In the genomic region with DNA sequence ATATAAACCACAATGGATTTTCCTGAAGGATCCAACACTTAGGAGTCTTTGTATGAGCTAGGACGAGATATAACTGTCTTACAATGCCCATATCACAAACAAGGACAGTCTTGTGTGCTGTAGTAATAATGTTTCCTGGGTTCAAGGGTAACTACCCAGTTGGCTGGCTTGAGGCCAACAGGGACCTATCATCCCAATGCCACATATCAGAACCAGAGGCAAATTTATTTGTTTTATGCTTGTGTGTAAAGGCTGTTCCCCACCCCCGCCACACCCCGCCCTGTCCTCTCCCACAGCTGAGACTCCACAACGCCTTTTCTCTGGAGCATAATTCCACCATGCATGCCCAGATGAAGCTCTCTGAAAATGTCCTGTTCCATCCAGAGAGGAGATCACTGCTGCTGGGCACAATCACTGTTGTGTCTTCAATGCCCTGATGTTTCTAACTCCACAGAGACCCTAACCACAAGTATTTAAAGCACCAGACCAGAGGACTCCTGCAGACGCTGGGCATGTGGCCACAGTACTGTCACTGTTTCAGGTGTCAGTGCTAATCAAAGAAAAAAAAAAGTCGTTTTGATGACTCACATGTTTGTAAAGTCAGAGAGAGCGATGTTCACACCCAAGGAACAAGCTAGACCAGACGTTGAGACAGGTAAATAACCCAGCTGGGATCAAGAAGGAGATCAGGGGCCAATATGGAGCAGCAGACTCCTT, we compare ENCODE assay signal across 18 mouse cellular contexts. TPM values are rescaled to one million over a fixed set of nuclear protein-coding genes. Genes with fewer than 3 reads are reported as not detected.
A peak's percentile ranks its signal among the peaks of the same experiment; 100 is the strongest.
DNase-seq lines count a peak whose midpoint lies in the region; ATAC-seq and TF ChIP-seq lines count a peak whose summit lies in the region.
"Had no signal": no experiment of that assay in that cellular context is flagged by ENCODE, and none has a peak within 500 bp of the region (broad histone marks: within the 10 kb centered on the region; RNA-seq: fewer than 3 reads in every experiment).

No protein-coding gene starts in this region.

- no peak for TF ChIP-seq CTCF in heart, adult 2 months (IDR thresholded peaks at IDR 0.05)

- H3K9ac ChIP-seq in heart, embryonic 13.5 days = peak overlapping the region; percentile 94; the same call in 1 of the 2 replicates
- H3K9ac ChIP-seq in heart, adult 2 months (ENCODE audit: low read depth, low read length) = no peak overlapping the region

- DNase-seq in heart, adult 2 months = no peak
- peak; percentile 33 for DNase-seq in ovary, adult 18-20 months (ENCODE audit: low spot score)
- DNase-seq in ovary, postnatal 10 days (ENCODE audit: low spot score) = no peak
- DNase-seq in gastrocnemius, postnatal 10 days = no peak
- no peak for DNase-seq in embryo, embryonic 10.5 days (ENCODE audit: low spot score)
- no peak for DNase-seq in frontal cortex, postnatal 14 days (ENCODE audit: low spot score in 2 of 2)
- DNase-seq: B cell, adult 2 months; kidney, postnatal 25 days; liver, postnatal 0 days; right cerebral cortex, postnatal 14 days had no signal

- H3K4me3 ChIP-seq in heart, embryonic 13.5 days = no peak overlapping the region
- no peak overlapping the region for H3K4me3 ChIP-seq in heart, adult 2 months
- H3K4me3 ChIP-seq in myocyte = peak overlapping the region; percentile 56

- H3ac ChIP-seq in myocyte (ENCODE audit: control insufficient read depth, insufficient read length) = no peak overlapping the region

- peaks cover 20% of the 10 kb centered on the region for H3K36me3 ChIP-seq in heart, embryonic 13.5 days
- H3K36me3 ChIP-seq in heart, adult 2 months (ENCODE audit: control insufficient read depth, insufficient read depth, low read length) = no peaks in the 10 kb centered on the region; the same call in 1 of the 2 replicates
- H3K36me3 ChIP-seq in myocyte (ENCODE audit: control insufficient read depth, insufficient read depth) = no peaks in the 10 kb centered on the region

- no peaks in the 10 kb centered on the region for H3K9me3 ChIP-seq in heart, embryonic 13.5 days
- H3K9me3 ChIP-seq: forebrain, embryonic 10.5 days; G1E had no signal

- no peak for ATAC-seq in heart, embryonic 13.5 days (ENCODE audit: extremely low read depth, insufficient number of reproducible peaks, low FRiP score, low TSS enrichment)
- ATAC-seq: liver, postnatal 0 days had no signal

- H3K4me2 ChIP-seq in heart, embryonic 13.5 days = no peak overlapping the region
- H3K4me2 ChIP-seq in myocyte (ENCODE audit: low read depth) = peak overlapping the region; percentile 73

- no peak overlapping the region for H3K27ac ChIP-seq in heart, embryonic 13.5 days (replicated peaks)
- H3K27ac ChIP-seq in heart, adult 2 months = no peak overlapping the region
- H3K27ac ChIP-seq: forebrain, embryonic 10.5 days had no signal

- H3K27me3 ChIP-seq in heart, embryonic 13.5 days (replicated peaks) = no peaks in the 10 kb centered on the region
- H3K27me3 ChIP-seq in heart, adult 2 months (ENCODE audit: control insufficient read depth, insufficient read depth, low read length) = no peaks in the 10 kb centered on the region
- H3K27me3 ChIP-seq in myocyte (ENCODE audit: control insufficient read depth, insufficient read depth, insufficient read length) = no peaks in the 10 kb centered on the region

- intact Hi-C loops in heart, adult 2 months (cut with DNase I) = no loop called here

- no peak for TF ChIP-seq POLR2A in heart, adult 2 months (IDR thresholded peaks at IDR 0.05; ENCODE audit: insufficient read depth, low read depth, low read length)
- TF ChIP-seq POLR2A in myocyte (IDR thresholded peaks at IDR 0.05; ENCODE audit: insufficient read length, low read depth) = no peak

- WGBS in heart, embryonic 13.5 days = 75% methylated on average over 8 of the region's 8 CpGs
- 62% methylated on average over 8 of the region's 8 CpGs for WGBS in heart, adult 2 months

- H3K79me2 ChIP-seq in heart, adult 2 months (replicated peaks; ENCODE audit: control insufficient read depth, insufficient read depth, low read length) = peaks cover 10% of the 10 kb centered on the region
- peaks cover 53% of the 10 kb centered on the region for H3K79me2 ChIP-seq in myocyte (ENCODE audit: control insufficient read depth, insufficient read depth)

- H3K4me1 ChIP-seq in heart, embryonic 13.5 days = peaks cover 56% of the 10 kb centered on the region
- H3K4me1 ChIP-seq in heart, adult 2 months (ENCODE audit: control insufficient read depth, insufficient read depth, low read length) = peaks cover 24% of the 10 kb centered on the region

- TF ChIP-seq EP300 in heart, adult 2 months (IDR thresholded peaks at IDR 0.05; ENCODE audit: insufficient read depth, low read depth, low read length) = no peak

TF ChIP-seq in myocyte, 11 proteins besides CTCF, POLR2A, EP300 and RAD21:
- TF ChIP-seq TCF12 (IDR thresholded peaks at IDR 0.05; ENCODE audit: insufficient read depth, poor library complexity, severe bottlenecking) (peak; percentile 17), MYOD1 (IDR thresholded peaks at IDR 0.05; ENCODE audit: control insufficient read depth in 1 of 3, insufficient read length in 2 of 3, low read depth in 2 of 3) (peak in 2 of 3 experiments; percentile 37 to 64), MYOG (IDR thresholded peaks at IDR 0.05; ENCODE audit: control insufficient read depth in 1 of 3, insufficient read depth in 1 of 3, insufficient read length in 2 of 3, low read depth in 2 of 3) (no peak)

RNA-seq across cellular contexts. Expression of gene Rab40c, which starts 2.4 kb away (rescaled TPM):
- 16.1 and 16.4 TPM in 2 replicates for polyA plus RNA-seq in heart, embryonic 13.5 days (2015; fragmentation: Nextera tagmentation; extraction: Ambion mirVana)
- total RNA-seq in heart, adult 2 months (2021) = 10 to 100 TPM; 15.2 to 17.6 TPM
- polyA plus RNA-seq in heart, adult 2 months (2012; rRNA removed) = 20.5 and 33.8 TPM in 2 replicates
- polyA plus RNA-seq in myocyte (2012; fragmentation: generic; extraction: Trizol) = 18.3 TPM
- 10 to 100 TPM in 1 of 2 experiments, 1 to 10 TPM in 1; 9.3 to 12.6 TPM for total RNA-seq in gastrocnemius, postnatal 10 days (2021)

RNA-seq across cellular contexts. Expression of gene Pigq, which starts 27.6 kb away (rescaled TPM):
- polyA plus RNA-seq in heart, embryonic 13.5 days (2015; fragmentation: Nextera tagmentation; extraction: Ambion mirVana) = 60.4 and 62.1 TPM in 2 replicates
- 10 to 100 TPM; 40.8 to 48.7 TPM for total RNA-seq in heart, adult 2 months (2021)
- polyA plus RNA-seq in heart, adult 2 months (2012; rRNA removed) = 74.7 and 115 TPM in 2 replicates
- polyA plus RNA-seq in myocyte (2012; fragmentation: generic; extraction: Trizol) = 46.3 TPM
- total RNA-seq in gastrocnemius, postnatal 10 days (2021) = 10 to 100 TPM; 38.4 to 39.1 TPM

RNA-seq across cellular contexts. Expression of gene Nhlrc4, which starts 27.7 kb away (rescaled TPM):
- 0.06 TPM in 1 of 2 replicates, not detected in the other for polyA plus RNA-seq in heart, embryonic 13.5 days (2015; fragmentation: Nextera tagmentation; extraction: Ambion mirVana)
- total RNA-seq in heart, adult 2 months (2021) = under 1 TPM; 0.10 to 0.30 TPM
- 0.15 and 2.8 TPM in 2 replicates for polyA plus RNA-seq in heart, adult 2 months (2012; rRNA removed)
- polyA plus RNA-seq in myocyte (2012; fragmentation: generic; extraction: Trizol) = 0.17 TPM
- total RNA-seq in gastrocnemius, postnatal 10 days (2021) = not detected
- total RNA-seq: gastrocnemius, adult 18-20 months; left cerebral cortex, postnatal 14 days; megakaryocyte, adult 5-6 weeks had no signal
- polyA plus RNA-seq: neural tube, embryonic 14.5 days had no signal

RNA-seq across cellular contexts. Expression of gene A930017K11Rik, which starts 35.3 kb away (rescaled TPM):
- polyA plus RNA-seq in heart, embryonic 13.5 days (2015; fragmentation: Nextera tagmentation; extraction: Ambion mirVana) = 0.13 and 0.15 TPM in 2 replicates
- total RNA-seq in heart, adult 2 months (2021) = under 1 TPM; 0.27 to 0.37 TPM
- 0.44 and 0.61 TPM in 2 replicates for polyA plus RNA-seq in heart, adult 2 months (2012; rRNA removed)
- 0.02 TPM for polyA plus RNA-seq in myocyte (2012; fragmentation: generic; extraction: Trizol)
- total RNA-seq in gastrocnemius, postnatal 10 days (2021) = not detected
- total RNA-seq: G1E; gastrocnemius, adult 18-20 months; megakaryocyte, adult 5-6 weeks had no signal
- polyA plus RNA-seq: liver, postnatal 0 days had no signal

RNA-seq across cellular contexts. Expression of gene Wfikkn1, which starts 36.4 kb away (rescaled TPM):
- polyA plus RNA-seq in heart, embryonic 13.5 days (2015; fragmentation: Nextera tagmentation; extraction: Ambion mirVana) = 0.23 and 0.38 TPM in 2 replicates
- total RNA-seq in heart, adult 2 months (2021) = under 1 TPM; 0.50 to 0.82 TPM
- 0.29 and 0.44 TPM in 2 replicates for polyA plus RNA-seq in heart, adult 2 months (2012; rRNA removed)
- 0.25 TPM for polyA plus RNA-seq in myocyte (2012; fragmentation: generic; extraction: Trizol)
- 1 to 10 TPM in 1 of 2 experiments, under 1 TPM in 1; 0.78 to 1.1 TPM for total RNA-seq in gastrocnemius, postnatal 10 days (2021)
